Mouse (Mus musculus) stomach, embryonic 14.5 days (tissue): Measurements from ENCODE around the gene Wfdc10. TPM values are rescaled to one million over a fixed set of nuclear protein-coding genes. Genes with fewer than 3 reads are reported as not detected.

Experiments used
- ATAC-seq: fragments of 200-750 bp; cut with Nextera tagmentation; 2 replicates; pipeline ENCODE4 v1.8.0; 2017; ENCODE audit warnings: low read depth, moderate TSS enrichment; ENCODE audit not compliant: insufficient number of reproducible peaks, insufficient read depth, low FRiP score
- H3K27ac ChIP-seq: fragments of 300-500 bp; sonication (generic); 2 replicates; pipeline ENCODE4 v1.5.1; 2014; ENCODE audit warnings: mild to moderate bottlenecking, low read length, moderate library complexity, mixed read lengths
- H3K27me3 ChIP-seq: fragments of 300-500 bp; sonication (generic); 2 replicates; pipeline ENCODE4 v1.6.1; 2014; ENCODE audit warnings: low read length, control low read depth, mixed read lengths; ENCODE audit not compliant: control insufficient read depth, insufficient read depth
- H3K36me3 ChIP-seq: fragments of 300-500 bp; sonication (generic); 2 replicates; pipeline ENCODE4 v1.6.1; 2014; ENCODE audit warnings: mild to moderate bottlenecking, control low read depth, low read length, moderate library complexity, mixed read lengths; ENCODE audit not compliant: control insufficient read depth, insufficient read depth
- H3K4me1 ChIP-seq: fragments of 300-500 bp; sonication (generic); 2 replicates; pipeline ENCODE4 v1.6.1; 2014; ENCODE audit warnings: low read length, control low read depth, mixed read lengths; ENCODE audit not compliant: control insufficient read depth, insufficient read depth
- H3K4me2 ChIP-seq: fragments of 300-500 bp; sonication (generic); replicated peaks from 2 replicates; pipeline ENCODE4 v1.6.1; 2014; ENCODE audit warnings: low read depth, low read length, control low read depth
- H3K4me3 ChIP-seq: fragments of 300-500 bp; sonication (generic); 2 replicates; pipeline ENCODE4 v1.5.1; 2014; ENCODE audit warnings: low read depth, low read length, control low read depth
- H3K9ac ChIP-seq: fragments of 300-500 bp; sonication (generic); replicated peaks from 2 replicates; pipeline ENCODE4 v1.6.1; 2014; ENCODE audit warnings: low read depth, mild to moderate bottlenecking, control low read depth, low read length, moderate library complexity, mixed read lengths
- H3K9me3 ChIP-seq: fragments of 300-500 bp; sonication (generic); 2 replicates; pipeline ENCODE4 v1.6.1; 2016; ENCODE audit warnings: low read depth, low read length, control low read depth; ENCODE audit not compliant: control insufficient read depth
- WGBS: fragments of 180-500 bp; shearing (Covaris S2); extraction: QIAGEN DNeasy Blood & Tissue Kit; methylation state at CpG from one replicate; pipeline ENCODE4 v1.1.7; 2014; 5-methylcytosine and 5-hydroxymethylcytosine counted together
- polyA plus RNA-seq: library from polyadenylated mRNA; unstranded; fragments of >200 nt; fragmentation: Nextera tagmentation; extraction: Ambion mirVana; gene quantifications from 2 replicates; pipeline ENCODE4 v1.2.1, GENCODE M21; 2014

The Wfdc10 gene
- polyA plus RNA-seq, 1 experiment from 2014 or later = 1.3 TPM

DNA sequence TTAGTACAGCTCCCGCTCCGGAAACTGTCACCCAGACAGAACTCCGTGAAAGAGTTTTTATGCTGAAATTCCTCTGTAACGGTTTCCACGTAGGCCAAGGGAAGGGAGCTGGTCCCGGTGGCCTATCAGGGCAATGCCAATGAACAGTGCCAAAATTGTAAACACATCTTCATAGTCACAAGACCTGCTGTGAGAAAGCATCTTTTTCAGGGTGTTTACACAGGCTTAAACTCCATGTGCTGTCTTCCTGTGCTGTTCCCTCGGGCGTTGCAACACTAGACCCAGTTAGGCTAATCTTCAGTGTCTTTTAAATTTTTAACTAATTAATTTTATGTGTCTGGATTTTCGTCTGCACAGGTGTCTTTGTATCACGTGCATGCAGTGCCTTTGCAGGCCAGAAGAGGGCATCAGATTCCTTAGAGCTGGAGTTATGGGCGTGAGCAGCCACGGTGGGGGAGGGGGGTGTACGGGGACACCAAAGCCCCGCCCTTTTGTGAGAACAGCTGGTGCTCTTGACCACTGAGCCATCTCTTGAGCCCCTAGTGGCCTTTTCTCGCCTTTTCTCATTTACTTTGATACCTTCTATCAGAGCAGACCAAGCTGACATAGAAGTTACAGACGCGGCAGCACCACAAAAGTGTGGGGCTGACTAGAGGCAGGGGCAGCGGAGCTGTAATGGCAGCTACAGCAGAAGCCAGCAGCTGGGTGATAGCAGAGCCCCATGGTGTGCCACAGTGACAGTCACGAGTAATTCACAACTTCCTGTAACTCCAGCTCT lies 23.2 kb downstream of the Wfdc10 start:
- no peaks in the 10 kb centered on the region for H3K36me3 ChIP-seq
- no peak overlapping the region for H3K9ac ChIP-seq
- peak; percentile 63; the same call in 1 of the 2 replicates for ATAC-seq
- peak overlapping the region; percentile 3; the same call in 1 of the 2 replicates for H3K4me3 ChIP-seq
- 19% methylated on average over 19 of the region's 19 CpGs for WGBS
- H3K27me3 ChIP-seq = no peaks in the 10 kb centered on the region
- no peaks in the 10 kb centered on the region; the same call in 1 of the 2 replicates for H3K4me1 ChIP-seq
- H3K27ac ChIP-seq = no peak overlapping the region
- H3K4me2 ChIP-seq = peak overlapping the region; percentile 32
- H3K9me3 ChIP-seq = no peaks in the 10 kb centered on the region

DNA sequence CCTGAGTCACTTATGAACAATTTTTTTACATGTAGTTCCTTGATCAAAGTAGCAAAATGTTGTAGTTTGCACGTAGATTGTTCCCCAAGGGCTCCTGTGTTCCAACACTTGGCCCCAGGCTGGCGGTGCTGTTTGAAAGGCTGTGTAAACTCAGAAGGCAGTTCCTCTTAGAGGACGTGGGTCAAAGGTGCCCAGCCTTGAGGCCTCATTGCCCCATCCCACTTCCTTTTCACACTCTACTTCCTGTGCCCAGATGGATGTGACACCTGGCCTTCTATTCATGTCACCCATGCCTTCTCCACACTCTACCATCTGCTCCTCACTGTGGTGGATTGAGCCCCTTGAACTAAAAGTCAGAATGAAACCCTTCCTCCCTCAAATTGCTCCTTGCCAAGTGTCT lies 24.1 kb downstream of the Wfdc10 start:
- no peaks in the 10 kb centered on the region for H3K9me3 ChIP-seq
- H3K9ac ChIP-seq = no peak overlapping the region
- H3K4me3 ChIP-seq = no peak overlapping the region
- no peaks in the 10 kb centered on the region for H3K27me3 ChIP-seq
- H3K36me3 ChIP-seq = no peaks in the 10 kb centered on the region
- ATAC-seq = no peak
- no peaks in the 10 kb centered on the region; the same call in 1 of the 2 replicates for H3K4me1 ChIP-seq
- WGBS = 30% methylated on average over 3 of the region's 3 CpGs
- no peak overlapping the region for H3K4me2 ChIP-seq
- no peak overlapping the region for H3K27ac ChIP-seq

DNA sequence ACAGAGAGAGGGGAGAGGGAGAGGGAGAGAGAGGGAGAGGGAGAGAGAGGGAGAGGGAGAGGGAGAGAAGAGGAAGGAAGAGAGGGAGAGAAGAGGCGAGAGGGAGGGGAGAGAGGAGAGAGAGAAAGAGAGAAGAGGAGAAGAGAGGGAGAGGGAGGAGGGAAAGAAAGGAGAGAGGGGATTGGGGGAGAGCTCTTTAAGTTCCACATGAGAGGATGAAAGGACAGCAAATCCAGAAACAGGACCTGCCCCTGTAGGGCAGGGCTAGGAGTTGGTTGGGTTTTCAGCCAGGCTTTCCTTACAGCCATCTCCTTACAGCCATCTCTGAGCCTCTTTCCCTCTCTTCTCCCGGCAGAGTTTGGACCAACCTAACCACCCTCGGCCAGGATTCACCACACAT lies 29.0 kb downstream of the Wfdc10 start, which contains the start of gene Wfdc13:
Gene Wfdc13 (plus strand): TSS at position 301 of the 400 bp plus-strand sequence.
- ATAC-seq = no peak
- Histone ChIP-seq H3K27me3 (no peaks in the 10 kb centered on the region), H3K4me2 (no peak within 1 kb of the TSS), H3K36me3 (no peaks in the 10 kb centered on the region), H3K4me3 (no peak within 1 kb of the TSS), H3K4me1 (no peaks in the 10 kb centered on the region), H3K9ac (no peak within 1 kb of the TSS), H3K9me3 (no peaks in the 10 kb centered on the region), H3K27ac (no peak within 1 kb of the TSS)
- 66% methylated on average over 3 of the region's 3 CpGs for WGBS

DNA sequence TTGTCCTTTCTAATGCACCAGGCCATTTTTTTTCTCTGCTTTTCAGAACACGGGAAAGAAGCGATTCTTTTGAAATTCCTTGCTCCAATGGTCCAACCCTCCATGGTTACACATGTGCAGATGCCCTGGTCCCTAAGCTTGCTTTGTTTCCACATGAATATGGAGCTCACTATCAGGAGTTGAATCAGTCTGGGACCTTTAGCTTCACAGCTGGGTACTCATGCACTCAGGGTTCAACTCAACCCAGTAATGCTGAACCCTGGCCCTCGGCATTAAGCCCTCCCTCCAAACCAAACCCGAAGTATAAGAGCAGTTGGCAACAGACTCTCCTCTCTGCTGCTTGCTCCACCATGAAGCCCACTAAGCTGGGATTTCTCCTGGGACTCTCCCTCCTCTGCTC lies 42.4 kb downstream of the Wfdc10 start, which contains the start of gene Spint4:
Gene Spint4 (plus strand): TSS at position 301 of the 400 bp plus-strand sequence.
- no peak for ATAC-seq
- H3K27ac ChIP-seq = no peak within 1 kb of the TSS
- no peaks in the 10 kb centered on the region for H3K4me1 ChIP-seq
- H3K9ac ChIP-seq = no peak within 1 kb of the TSS
- H3K36me3 ChIP-seq = no peaks in the 10 kb centered on the region
- no peak within 1 kb of the TSS for H3K4me2 ChIP-seq
- no peaks in the 10 kb centered on the region for H3K27me3 ChIP-seq
- H3K4me3 ChIP-seq = no peak within 1 kb of the TSS
- H3K9me3 ChIP-seq = no peaks in the 10 kb centered on the region
- 73% methylated on average over 4 of the region's 4 CpGs for WGBS

DNA sequence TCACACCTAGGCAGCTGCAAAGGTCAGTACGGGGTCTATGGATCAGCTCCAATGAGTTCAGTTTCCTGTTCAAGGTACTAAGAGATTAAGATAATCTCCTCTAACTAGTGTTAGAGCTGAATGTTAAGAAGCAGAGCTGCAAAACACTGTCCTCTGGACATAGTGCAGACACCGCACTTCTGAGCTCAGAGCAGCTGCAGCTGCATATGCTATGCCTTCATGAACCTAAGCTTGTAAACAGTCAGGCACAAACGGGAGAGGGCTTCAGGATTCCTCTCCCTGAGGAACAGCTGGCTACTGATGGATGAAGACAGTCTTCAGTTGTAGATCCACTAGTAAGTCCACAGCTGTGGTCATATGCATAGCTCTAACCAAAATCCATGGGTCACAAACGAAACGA lies 45.1 kb downstream of the Wfdc10 start:
- Histone ChIP-seq H3K36me3 (no peaks in the 10 kb centered on the region), H3K9me3 (no peaks in the 10 kb centered on the region), H3K9ac (no peak overlapping the region), H3K4me2 (no peak overlapping the region), H3K27ac (no peak overlapping the region), H3K27me3 (no peaks in the 10 kb centered on the region), H3K4me1 (no peaks in the 10 kb centered on the region), H3K4me3 (no peak overlapping the region)
- 45% methylated on average over 5 of the region's 5 CpGs for WGBS
- ATAC-seq = 0 out of 2 replicates have a peak, but pooled peaks have one; percentile 49

- Histone ChIP-seq H3K27me3 (no peaks in the 10 kb centered on the region), H3K36me3 (no peaks in the 10 kb centered on the region), H3K4me1 (no peaks in the 10 kb centered on the region), H3K9me3 (no peaks in the 10 kb centered on the region), H3K27ac (no peak overlapping the region), H3K4me3 (no peak overlapping the region), H3K4me2 (no peak overlapping the region), H3K9ac (no peak overlapping the region)
- ATAC-seq = no peak
- 88% methylated on average over 5 of the region's 5 CpGs for WGBS
These were observed 45.9 kb downstream of the Wfdc10 start for GRCm38 (mm10) chr2:164701761-164702160.

DNA sequence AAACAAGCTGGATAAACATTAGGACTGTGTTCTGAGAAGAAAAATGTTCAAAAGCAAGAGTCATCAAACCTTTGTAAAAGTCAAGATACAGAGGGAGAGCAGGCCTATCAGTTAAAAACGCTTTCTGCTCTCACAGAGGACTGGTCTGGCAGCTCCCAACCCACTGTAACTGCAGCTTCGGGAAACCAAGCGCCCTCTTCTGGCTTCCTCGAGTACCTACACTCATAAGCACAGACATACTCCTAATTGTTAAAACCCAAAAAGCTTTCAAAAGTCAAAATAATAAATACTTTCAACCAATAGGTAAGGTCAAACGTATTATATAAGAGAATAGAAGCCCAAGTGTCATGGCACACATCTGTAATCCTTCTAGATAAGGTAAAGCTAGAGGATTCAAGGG lies 48.4 kb downstream of the Wfdc10 start:
- WGBS = 79% methylated on average over 5 of the region's 5 CpGs
- no peak for ATAC-seq
- Histone ChIP-seq H3K4me2 (no peak overlapping the region), H3K4me3 (no peak overlapping the region), H3K9me3 (no peaks in the 10 kb centered on the region), H3K4me1 (no peaks in the 10 kb centered on the region), H3K9ac (no peak overlapping the region), H3K27me3 (no peaks in the 10 kb centered on the region), H3K27ac (no peak overlapping the region), H3K36me3 (no peaks in the 10 kb centered on the region)

- H3K4me3 ChIP-seq = no peak overlapping the region
- no peaks in the 10 kb centered on the region for H3K4me1 ChIP-seq
- over 99% methylated on average over 6 of the region's 6 CpGs for WGBS
- no peak overlapping the region for H3K4me2 ChIP-seq
- H3K27me3 ChIP-seq = no peaks in the 10 kb centered on the region
- H3K27ac ChIP-seq = no peak overlapping the region
- no peaks in the 10 kb centered on the region for H3K36me3 ChIP-seq
- no peaks in the 10 kb centered on the region for H3K9me3 ChIP-seq
- no peak overlapping the region for H3K9ac ChIP-seq
- no peak for ATAC-seq
These were observed 49.5 kb downstream of the Wfdc10 start for GRCm38 (mm10) chr2:164705328-164705727.
